Mouse (Mus musculus) liver, adult 2 months (tissue): ENCODE data around the gene Tnfrsf4. TPM values are rescaled to one million over a fixed set of nuclear protein-coding genes. Genes with fewer than 3 reads are reported as not detected.

Experiments
- DNase-seq: peaks from one replicate; pipeline ENCODE4 v3.0.0-alpha.2; 2011; ENCODE audit warnings: low read depth, low spot score; ENCODE audit errors: extremely low read depth
- H3K27ac ChIP-seq: fragments of 200-500 bp; replicated peaks from 2 replicates; pipeline ENCODE4 v1.5.1; 2012; ENCODE audit warnings: low read depth, mild to moderate bottlenecking, control low read depth, inconsistent platforms, low read length; ENCODE audit not compliant: insufficient read depth
- H3K27me3 ChIP-seq: fragments of 200-500 bp; 2 replicates; pipeline ENCODE4 v1.6.1; 2012; ENCODE audit warnings: mild to moderate bottlenecking, moderate library complexity, low read length, inconsistent platforms; ENCODE audit not compliant: control insufficient read depth, insufficient read depth
- H3K36me3 ChIP-seq: fragments of 200-500 bp; 2 replicates; pipeline ENCODE4 v1.6.1; 2012; ENCODE audit warnings: low read length, inconsistent platforms; ENCODE audit not compliant: control insufficient read depth, insufficient read depth
- H3K4me1 ChIP-seq: fragments of 200-500 bp; 2 replicates; pipeline ENCODE4 v1.6.1; 2011; ENCODE audit warnings: low read length; ENCODE audit not compliant: control insufficient read depth, insufficient read depth
- H3K4me3 ChIP-seq: fragments of 200-500 bp; 2 replicates; pipeline ENCODE4 v1.5.1; 2011; ENCODE audit warnings: low read depth, mild to moderate bottlenecking, control low read depth, low read length, moderate library complexity; ENCODE audit not compliant: insufficient read depth
- H3K79me2 ChIP-seq: fragments of 200-500 bp; 2 replicates; pipeline ENCODE4 v1.6.1; 2012; ENCODE audit warnings: inconsistent platforms, mild to moderate bottlenecking, low read length, moderate library complexity; ENCODE audit not compliant: control insufficient read depth, insufficient read depth
- H3K9ac ChIP-seq: fragments of 200-500 bp; 2 replicates; pipeline ENCODE4 v1.6.1; 2012; ENCODE audit warnings: low read depth, mild to moderate bottlenecking, control low read depth, inconsistent platforms, low read length
- CTCF ChIP-seq: fragments of 200-500 bp; IDR thresholded peaks from 2 replicates; pipeline ENCODE4 v1.5.1; 2011; ENCODE audit warnings: low read depth, low read length, control low read depth
- POLR2A ChIP-seq: fragments of 200-500 bp; IDR thresholded peaks from 2 replicates; pipeline ENCODE4 v1.6.1; 2011; ENCODE audit warnings: low read length, control low read depth; ENCODE audit not compliant: insufficient read depth; ENCODE audit errors: extremely low read depth
- WGBS: fragments of 180-500 bp; shearing (Covaris S2); methylation state at CpG from one replicate; pipeline ENCODE4 v1.1.7; 2018; 5-methylcytosine and 5-hydroxymethylcytosine counted together
- polyA plus RNA-seq: library from polyadenylated mRNA; depleted of rRNA; stranded (reverse); fragments of >200 nt; gene quantifications from 2 replicates; pipeline ENCODE4 v1.2.3, GENCODE M21; 2012
- total RNA-seq: library from RNA; depleted of rRNA; stranded (reverse); fragments of >200 nt; gene quantifications from 2 replicates; pipeline ENCODE4 v1.2.3, GENCODE M21; 2014

Tnfrsf4 gene
- total and polyA plus RNA-seq, 2 experiments, result 0.65 to 2.5 TPM

DNA sequence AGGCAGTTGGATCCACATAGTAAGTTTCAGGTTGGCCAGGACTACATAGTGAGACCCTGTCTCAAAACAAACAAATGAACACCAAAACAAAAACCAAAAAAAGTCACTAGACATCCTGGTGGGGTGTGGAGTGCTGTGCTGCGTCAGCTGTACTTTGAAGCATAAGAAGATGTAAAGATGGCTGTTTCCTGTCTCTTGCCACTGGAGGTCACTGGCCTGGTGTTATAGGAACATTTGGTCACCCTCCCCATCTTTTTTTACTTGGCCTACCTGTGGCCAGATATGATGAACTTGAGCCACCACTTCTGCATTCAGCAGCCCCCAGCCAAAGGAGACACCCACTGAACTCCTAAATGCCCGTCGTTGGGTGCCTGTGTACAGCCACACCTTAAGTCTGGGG is 7.7 kb downstream of the Tnfrsf4 start:
- TF ChIP-seq CTCF, result no peak
- TF ChIP-seq POLR2A, result no peak

DNA sequence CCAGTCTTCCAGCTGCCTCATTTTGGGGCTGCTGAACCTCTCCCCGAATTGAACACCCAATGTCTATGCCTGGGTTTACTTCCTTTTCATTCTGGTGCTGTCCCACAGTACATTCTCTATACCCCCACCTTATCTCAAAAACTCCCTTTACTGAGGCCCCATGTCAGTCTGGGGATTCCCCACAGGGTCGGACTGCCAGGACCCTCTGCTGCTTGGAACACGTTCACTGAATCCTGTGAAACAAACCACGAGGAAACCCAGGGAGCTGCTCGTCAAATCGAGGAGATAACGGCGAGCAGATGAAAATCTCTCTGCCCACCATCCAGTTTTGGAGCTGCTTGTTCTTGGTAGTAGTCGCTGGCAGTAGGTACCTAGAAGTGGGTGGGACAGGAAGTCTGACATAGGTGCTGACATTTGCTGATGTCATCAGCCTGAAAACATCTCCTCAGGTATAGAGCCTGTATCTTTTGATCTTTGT is 8.3 kb downstream of the Tnfrsf4 start:
- Histone ChIP-seq H3K27ac (no peak overlapping the region), H3K9ac (no peak overlapping the region), H3K4me3 (no peak overlapping the region), H3K27me3 (no peaks in the 10 kb centered on the region), H3K79me2 (no peaks in the 10 kb centered on the region), H3K36me3 (no peaks in the 10 kb centered on the region), H3K4me1 (no peaks in the 10 kb centered on the region)
- WGBS, result 65% methylated on average over 9 of the region's 9 CpGs
- DNase-seq, result no peak
- TF ChIP-seq CTCF (no peak), POLR2A (no peak)

More for the DNA sequence above, 7.7 kb downstream of the Tnfrsf4 start:
- H3K27me3 ChIP-seq, result no peaks in the 10 kb centered on the region
- H3K4me3 ChIP-seq, result no peak overlapping the region
- no peak for DNase-seq
- H3K4me1 ChIP-seq, result no peaks in the 10 kb centered on the region
- H3K9ac ChIP-seq, result no peak overlapping the region
- no peaks in the 10 kb centered on the region for H3K79me2 ChIP-seq
- H3K27ac ChIP-seq, result no peak overlapping the region
- no peaks in the 10 kb centered on the region for H3K36me3 ChIP-seq
- WGBS, result 78% methylated on average over 3 of the region's 3 CpGs

DNA sequence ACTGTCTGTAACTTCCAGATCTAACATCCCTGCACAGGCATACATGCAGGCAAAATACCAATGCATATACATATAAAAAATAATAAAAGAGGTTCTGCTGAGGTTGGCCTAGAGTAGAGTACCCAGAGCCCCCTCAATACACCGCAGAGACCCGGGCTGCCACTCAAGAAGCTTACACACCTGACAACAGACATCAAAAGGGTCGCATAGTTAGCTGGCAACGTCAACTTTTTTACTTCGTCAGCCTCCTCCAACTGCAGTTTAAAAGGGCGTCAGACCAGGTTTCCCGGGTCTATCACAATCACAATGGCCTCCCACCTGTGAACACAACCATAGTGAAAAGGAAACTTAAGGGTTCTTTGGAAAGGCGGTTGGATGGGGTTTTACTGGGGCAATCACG is 9.9 kb downstream of the Tnfrsf4 start:
- WGBS, result 90% methylated on average over 9 of the region's 9 CpGs
- DNase-seq, result no peak
- no peaks in the 10 kb centered on the region for H3K27me3 ChIP-seq
- H3K36me3 ChIP-seq, result no peaks in the 10 kb centered on the region
- H3K4me3 ChIP-seq, result no peak overlapping the region
- no peaks in the 10 kb centered on the region for H3K4me1 ChIP-seq
- no peaks in the 10 kb centered on the region for H3K79me2 ChIP-seq
- H3K9ac ChIP-seq, result no peak overlapping the region
- TF ChIP-seq CTCF (no peak), POLR2A (no peak)
- no peak overlapping the region for H3K27ac ChIP-seq

DNA sequence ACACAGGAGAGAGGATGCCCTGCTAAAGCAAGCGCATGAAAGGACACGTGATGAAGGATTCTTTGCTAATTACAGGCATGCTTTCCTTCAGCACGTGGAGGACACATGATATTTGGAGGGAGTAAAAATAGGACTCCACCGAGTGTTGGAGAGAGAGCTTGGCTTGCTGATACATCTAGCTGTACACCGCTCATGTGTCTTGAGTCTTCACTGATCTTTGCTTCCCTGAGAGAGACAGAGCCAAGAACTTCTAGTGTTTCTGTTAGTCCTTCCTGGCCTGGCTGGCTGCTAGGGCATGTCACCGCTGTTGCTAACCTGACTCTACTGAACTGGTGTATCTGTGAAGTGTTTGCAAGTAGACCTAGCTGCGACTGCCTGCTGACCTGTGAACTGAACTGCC is 10.5 kb downstream of the Tnfrsf4 start:
- WGBS, result 93% methylated on average over 7 of the region's 7 CpGs
- Histone ChIP-seq H3K4me3 (no peak overlapping the region), H3K4me1 (no peaks in the 10 kb centered on the region), H3K27me3 (no peaks in the 10 kb centered on the region), H3K79me2 (no peaks in the 10 kb centered on the region), H3K9ac (no peak overlapping the region), H3K36me3 (no peaks in the 10 kb centered on the region), H3K27ac (no peak overlapping the region)
- DNase-seq, result no peak
- TF ChIP-seq POLR2A, result no peak

DNA sequence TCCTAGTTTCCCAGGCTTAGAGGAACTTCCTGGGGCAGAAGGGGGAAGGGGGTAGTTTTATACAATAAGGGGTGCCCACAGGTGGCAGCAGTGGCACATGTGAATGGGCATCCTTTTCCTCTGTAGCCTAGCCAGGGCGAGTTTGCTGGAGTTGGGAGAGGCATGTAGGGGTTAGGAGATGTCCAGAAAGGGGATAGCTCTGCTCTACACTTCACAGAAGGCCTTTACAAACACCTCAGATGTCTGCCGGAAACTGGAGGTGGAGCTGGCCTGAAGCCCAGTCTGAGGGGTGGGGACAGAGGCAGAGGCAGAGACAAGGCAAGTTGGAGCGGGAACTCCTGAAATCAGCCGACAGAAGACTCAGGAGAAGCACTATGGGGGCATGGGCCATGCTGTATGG is 12.4 kb downstream of the Tnfrsf4 start, which contains the start of gene Tnfrsf18:
TSS of gene Tnfrsf18 (plus strand) at position 152 of the 400 bp plus-strand sequence.
- Histone ChIP-seq H3K4me1 (peaks cover 5% of the 10 kb centered on the region), H3K27ac (no peak within 1 kb of the TSS), H3K4me3 (no peak within 1 kb of the TSS), H3K36me3 (no peaks in the 10 kb centered on the region), H3K9ac (no peak within 1 kb of the TSS), H3K27me3 (no peaks in the 10 kb centered on the region), H3K79me2 (peaks cover 3% of the 10 kb centered on the region; the same call in 1 of the 2 replicates)
- WGBS, result 39% methylated on average over 4 of the region's 4 CpGs
- TF ChIP-seq CTCF, result peak; percentile 13; the same call in 1 of the 2 replicates
- TF ChIP-seq POLR2A, result no peak
- DNase-seq, result no peak

DNA sequence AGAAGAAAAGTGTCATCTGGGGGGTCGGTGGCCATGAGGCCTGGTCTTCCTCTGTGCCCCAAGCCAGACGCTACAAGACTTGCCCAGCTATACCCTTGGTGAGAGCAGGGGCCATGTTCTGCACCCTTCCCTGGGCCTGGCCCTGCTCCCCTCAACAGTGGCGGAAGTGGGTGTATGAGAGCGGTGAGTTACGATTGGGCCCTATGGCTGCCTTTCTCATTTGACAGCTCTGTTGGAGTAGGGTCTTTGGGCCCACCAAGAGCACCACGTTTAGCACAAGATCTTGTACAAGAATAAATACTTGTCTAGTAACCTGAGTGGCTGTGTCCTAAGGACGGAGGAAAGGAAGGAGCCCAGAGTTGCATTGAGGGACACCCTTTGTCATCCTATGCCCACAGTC is 14.9 kb downstream of the Tnfrsf4 start:
- H3K27ac ChIP-seq, result no peak overlapping the region
- no peak for DNase-seq
- TF ChIP-seq CTCF (no peak), POLR2A (no peak)
- no peak overlapping the region for H3K4me3 ChIP-seq
- H3K27me3 ChIP-seq, result no peaks in the 10 kb centered on the region
- peaks cover 4% of the 10 kb centered on the region; the same call in 1 of the 2 replicates for H3K79me2 ChIP-seq
- WGBS, result 96% methylated on average over 7 of the region's 7 CpGs
- H3K9ac ChIP-seq, result no peak overlapping the region
- H3K4me1 ChIP-seq, result peaks cover 18% of the 10 kb centered on the region
- no peaks in the 10 kb centered on the region for H3K36me3 ChIP-seq
